Mouse (Mus musculus): ENCODE results near the gene Slc22a21.
"Not testable (repeated sequence)": the region's sequence is repeated elsewhere in the genome, so short reads cannot be mapped to it uniquely, and the experiment has no call there.

Gene Slc22a21

GRCm38 (mm10) chr11:53979788-53980621 lies at the start of gene Slc22a21:
Slc22a21 (minus strand) TSS chr11:53980332.
- peak; percentile 22 for DNase-seq (ENCODE audit: low read depth, low spot score)

GRCm38 (mm10) chr11:54028997-54029396 lies 48.9 kb upstream of the Slc22a21 start:
- DNase-seq (ENCODE audit: low read depth, low spot score) = no peak

- DNase-seq (ENCODE audit: low read depth, low spot score) = peak; percentile 6
Measured at GRCm38 (mm10) chr11:54028044-54028951, 48.2 kb upstream of the Slc22a21 start, which contains the start of gene Slc22a4. Slc22a4 (minus strand) TSS chr11:54028090.

GRCm38 (mm10) chr11:54027131-54028043 lies 47.3 kb upstream of the Slc22a21 start:
- DNase-seq (ENCODE audit: low read depth, low spot score) = no peak

- no peak for DNase-seq (ENCODE audit: low read depth, low spot score)
Measured at GRCm38 (mm10) chr11:54026491-54027041, 46.4 kb upstream of the Slc22a21 start.

- DNase-seq (ENCODE audit: low read depth, low spot score) = no peak
Measured at GRCm38 (mm10) chr11:54021396-54022093, 41.4 kb upstream of the Slc22a21 start.

- no peak for DNase-seq (ENCODE audit: low read depth, low spot score)
Measured at GRCm38 (mm10) chr11:54018893-54019732, 39.0 kb upstream of the Slc22a21 start.

GRCm38 (mm10) chr11:54017596-54017995 lies 37.5 kb upstream of the Slc22a21 start:
- no peak for DNase-seq (ENCODE audit: low read depth, low spot score)

- no peak for DNase-seq (ENCODE audit: low read depth, low spot score)
Measured at GRCm38 (mm10) chr11:54016051-54016450, 35.9 kb upstream of the Slc22a21 start.

- no peak for DNase-seq (ENCODE audit: low read depth, low spot score)
Measured at GRCm38 (mm10) chr11:54012961-54013360, 32.8 kb upstream of the Slc22a21 start.

GRCm38 (mm10) chr11:54011255-54011654 lies 31.1 kb upstream of the Slc22a21 start:
- no peak for DNase-seq (ENCODE audit: low read depth, low spot score)

- no peak for DNase-seq (ENCODE audit: low read depth, low spot score)
Measured at GRCm38 (mm10) chr11:54008416-54008920, 28.3 kb upstream of the Slc22a21 start.

- DNase-seq (ENCODE audit: low read depth, low spot score) = no peak
Measured at GRCm38 (mm10) chr11:54007717-54008116, 27.6 kb upstream of the Slc22a21 start.

- DNase-seq (ENCODE audit: low read depth, low spot score) = no peak
Measured at GRCm38 (mm10) chr11:54006901-54007300, 26.8 kb upstream of the Slc22a21 start.

- not testable (repeated sequence) for DNase-seq (ENCODE audit: low read depth, low spot score)
Measured at GRCm38 (mm10) chr11:54006362-54006761, 26.2 kb upstream of the Slc22a21 start.

- DNase-seq (ENCODE audit: low read depth, low spot score) = no peak
Measured at GRCm38 (mm10) chr11:54004734-54005133, 24.6 kb upstream of the Slc22a21 start.

- DNase-seq (ENCODE audit: low read depth, low spot score) = no peak
Measured at GRCm38 (mm10) chr11:54004221-54004620, 24.1 kb upstream of the Slc22a21 start.

GRCm38 (mm10) chr11:54002761-54003717 lies 22.9 kb upstream of the Slc22a21 start:
- DNase-seq (ENCODE audit: low read depth, low spot score) = peak; percentile 50

Measured in retina, adult 2 months (tissue).